Mouse (Mus musculus): ENCODE measurements around the gene Syvn1. TPM values are rescaled to one million over a fixed set of nuclear protein-coding genes. Genes with fewer than 3 reads are reported as not detected.

Syvn1 gene
- polyA plus RNA-seq, 1 experiment from 2014 or later, result 28.4 TPM

- H3K36me3 ChIP-seq, result no peaks in the 10 kb centered on the region
- H3K27ac ChIP-seq, result no peak overlapping the region
- no peak overlapping the region for H3K4me3 ChIP-seq
- H3K4me1 ChIP-seq, result peaks cover 27% of the 10 kb centered on the region
- ATAC-seq (ENCODE audit: insufficient number of reproducible peaks, insufficient read depth, low FRiP score, low TSS enrichment, low read depth), result no peak
- peaks cover 9% of the 10 kb centered on the region for H3K27me3 ChIP-seq
- H3K9ac ChIP-seq, result no peak overlapping the region
- WGBS, result 32% methylated on average over 15 of the region's 15 CpGs
- no peak overlapping the region for H3K4me2 ChIP-seq
- H3K9me3 ChIP-seq, result no peaks in the 10 kb centered on the region
Observed at GRCm38 (mm10) chr19:6018142-6019089, 28.0 kb upstream of the Syvn1 start.

DNA sequence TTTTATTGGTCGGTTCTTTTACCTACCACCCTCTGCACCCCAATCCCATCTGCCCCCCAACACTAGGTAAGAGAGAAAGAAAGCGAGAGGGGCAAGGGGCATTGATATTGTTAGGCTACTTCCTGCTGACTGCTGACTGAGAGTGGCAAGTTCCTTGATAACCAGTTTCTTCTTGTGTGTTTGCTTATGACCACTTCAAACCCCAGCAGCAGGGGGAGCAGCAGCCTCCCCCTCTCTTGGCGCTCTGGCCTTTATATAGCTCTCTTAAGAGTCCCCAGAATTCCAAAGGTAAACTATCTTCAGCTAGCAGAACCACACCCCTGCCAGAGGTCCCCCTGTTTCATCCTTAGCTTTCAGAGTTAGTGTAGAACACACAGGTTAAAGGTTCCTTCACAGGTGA is 26.1 kb upstream of the Syvn1 start:
- H3K9me3 ChIP-seq, result no peaks in the 10 kb centered on the region
- no peaks in the 10 kb centered on the region for H3K36me3 ChIP-seq
- H3K27ac ChIP-seq, result no peak overlapping the region
- no peak overlapping the region for H3K4me2 ChIP-seq
- peaks cover 12% of the 10 kb centered on the region for H3K4me1 ChIP-seq
- no peak for ATAC-seq (ENCODE audit: insufficient number of reproducible peaks, insufficient read depth, low FRiP score, low TSS enrichment, low read depth)
- H3K9ac ChIP-seq, result no peak overlapping the region
- WGBS, result 59% methylated on average over 3 of the region's 3 CpGs
- peaks cover 6% of the 10 kb centered on the region; the same call in 1 of the 2 replicates for H3K27me3 ChIP-seq
- H3K4me3 ChIP-seq, result no peak overlapping the region

DNA sequence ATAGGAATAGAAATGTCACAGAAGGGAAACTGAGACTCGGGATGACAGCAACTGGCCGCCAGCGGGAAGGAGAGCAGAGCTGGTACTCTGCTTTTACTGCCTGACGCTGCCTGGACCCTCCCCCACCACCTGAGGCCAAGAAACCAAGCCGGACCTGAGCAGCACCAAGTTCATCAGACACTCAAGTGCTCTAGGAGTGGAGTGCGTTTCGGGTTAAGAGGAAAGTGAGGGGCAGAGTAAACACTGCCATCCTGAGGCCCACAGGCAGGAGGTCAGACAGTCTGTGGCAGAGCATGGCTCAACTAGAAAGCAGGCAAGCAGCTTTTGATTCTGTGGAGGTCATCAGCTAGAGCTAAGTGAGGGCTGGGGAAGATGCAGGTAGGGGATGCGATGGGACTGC is 23.3 kb upstream of the Syvn1 start:
- H3K27ac ChIP-seq, result no peak overlapping the region
- WGBS, result 66% methylated on average over 8 of the region's 8 CpGs
- H3K9me3 ChIP-seq, result no peaks in the 10 kb centered on the region
- no peaks in the 10 kb centered on the region for H3K36me3 ChIP-seq
- no peaks in the 10 kb centered on the region for H3K4me1 ChIP-seq
- no peak overlapping the region for H3K4me3 ChIP-seq
- no peak for ATAC-seq (ENCODE audit: insufficient number of reproducible peaks, insufficient read depth, low FRiP score, low TSS enrichment, low read depth)
- no peak overlapping the region for H3K4me2 ChIP-seq
- no peak overlapping the region for H3K9ac ChIP-seq
- H3K27me3 ChIP-seq, result no peaks in the 10 kb centered on the region

GRCm38 (mm10) chr19:6023930-6024329 is 22.4 kb upstream of the Syvn1 start:
- 84% methylated on average over 7 of the region's 7 CpGs for WGBS
- Histone ChIP-seq H3K4me2 (no peak overlapping the region), H3K9ac (no peak overlapping the region), H3K9me3 (no peaks in the 10 kb centered on the region), H3K27me3 (no peaks in the 10 kb centered on the region), H3K4me3 (no peak overlapping the region), H3K4me1 (no peaks in the 10 kb centered on the region), H3K27ac (no peak overlapping the region), H3K36me3 (no peaks in the 10 kb centered on the region)
- no peak for ATAC-seq (ENCODE audit: insufficient number of reproducible peaks, insufficient read depth, low FRiP score, low TSS enrichment, low read depth)

GRCm38 (mm10) chr19:6028991-6029390 is 17.4 kb upstream of the Syvn1 start:
- 67% methylated on average over 6 of the region's 6 CpGs for WGBS
- no peak overlapping the region for H3K27ac ChIP-seq
- H3K4me3 ChIP-seq, result no peak overlapping the region
- no peak for ATAC-seq (ENCODE audit: insufficient number of reproducible peaks, insufficient read depth, low FRiP score, low TSS enrichment, low read depth)
- H3K4me2 ChIP-seq, result no peak overlapping the region
- no peaks in the 10 kb centered on the region for H3K4me1 ChIP-seq
- no peaks in the 10 kb centered on the region for H3K36me3 ChIP-seq
- H3K27me3 ChIP-seq, result no peaks in the 10 kb centered on the region
- H3K9ac ChIP-seq, result no peak overlapping the region
- H3K9me3 ChIP-seq, result no peaks in the 10 kb centered on the region

DNA sequence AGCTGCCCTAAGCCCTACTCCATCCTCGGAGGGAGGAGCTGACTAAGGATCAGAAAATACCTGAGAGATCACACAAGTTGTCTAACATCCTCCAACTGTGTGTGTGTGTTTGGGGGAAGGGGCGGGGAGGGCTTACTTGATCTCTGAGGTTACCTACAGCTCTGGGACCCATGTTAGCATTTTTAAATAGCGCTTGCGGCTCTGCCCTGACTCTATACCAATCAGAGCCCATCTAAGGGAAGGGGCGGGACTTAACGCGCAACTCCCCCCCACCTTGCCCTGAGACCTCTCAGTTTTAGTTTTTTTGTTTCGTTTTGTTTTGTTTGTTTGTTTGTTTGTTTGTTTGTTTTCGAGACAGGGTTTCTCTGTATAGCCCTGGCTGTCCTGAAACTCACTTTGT is 16.9 kb upstream of the Syvn1 start:
- Histone ChIP-seq H3K36me3 (no peaks in the 10 kb centered on the region), H3K4me2 (no peak overlapping the region), H3K9ac (no peak overlapping the region), H3K27ac (no peak overlapping the region), H3K4me3 (no peak overlapping the region), H3K9me3 (no peaks in the 10 kb centered on the region), H3K4me1 (no peaks in the 10 kb centered on the region), H3K27me3 (no peaks in the 10 kb centered on the region)
- 84% methylated on average over 9 of the region's 9 CpGs for WGBS
- ATAC-seq (ENCODE audit: insufficient number of reproducible peaks, insufficient read depth, low FRiP score, low TSS enrichment, low read depth), result no peak

GRCm38 (mm10) chr19:6030520-6031280 is 15.7 kb upstream of the Syvn1 start:
- Histone ChIP-seq H3K9ac (no peak overlapping the region), H3K9me3 (no peaks in the 10 kb centered on the region), H3K27ac (no peak overlapping the region), H3K4me3 (no peak overlapping the region), H3K4me2 (no peak overlapping the region), H3K36me3 (no peaks in the 10 kb centered on the region), H3K4me1 (no peaks in the 10 kb centered on the region), H3K27me3 (no peaks in the 10 kb centered on the region)
- WGBS, result 76% methylated on average over 14 of the region's 14 CpGs
- ATAC-seq (ENCODE audit: insufficient number of reproducible peaks, insufficient read depth, low FRiP score, low TSS enrichment, low read depth), result no peak

DNA sequence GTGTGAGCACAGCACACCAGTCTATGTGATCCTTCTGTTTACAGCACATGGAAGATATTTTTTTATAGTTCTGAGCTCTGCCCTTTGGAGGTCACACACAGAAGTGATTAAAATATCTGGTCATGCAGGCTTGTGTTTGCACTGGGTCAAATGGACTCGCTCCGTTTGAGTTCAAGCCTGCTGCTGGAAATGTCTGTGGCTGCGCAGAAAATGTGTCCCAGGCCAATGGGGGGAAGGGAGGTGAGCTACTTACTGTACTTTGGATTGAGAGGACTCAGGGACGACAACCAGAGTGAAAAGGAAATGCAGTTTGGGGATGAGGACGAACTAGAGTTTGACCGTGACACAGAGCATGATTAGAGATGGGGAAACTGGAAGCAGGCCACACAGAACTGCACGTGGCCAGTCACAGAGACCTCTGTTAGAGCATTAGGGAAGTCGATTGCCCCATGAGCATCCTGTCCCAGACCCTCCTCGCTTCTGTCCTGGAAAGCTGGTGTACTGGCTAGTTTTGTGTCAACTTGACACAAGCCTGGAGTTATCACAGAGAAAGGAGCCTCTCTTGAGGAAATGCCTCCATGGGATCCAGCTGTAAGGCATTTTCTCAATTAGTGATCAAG is 10.3 kb upstream of the Syvn1 start:
- H3K4me2 ChIP-seq, result no peak overlapping the region
- no peak for ATAC-seq (ENCODE audit: insufficient number of reproducible peaks, insufficient read depth, low FRiP score, low TSS enrichment, low read depth)

DNA sequence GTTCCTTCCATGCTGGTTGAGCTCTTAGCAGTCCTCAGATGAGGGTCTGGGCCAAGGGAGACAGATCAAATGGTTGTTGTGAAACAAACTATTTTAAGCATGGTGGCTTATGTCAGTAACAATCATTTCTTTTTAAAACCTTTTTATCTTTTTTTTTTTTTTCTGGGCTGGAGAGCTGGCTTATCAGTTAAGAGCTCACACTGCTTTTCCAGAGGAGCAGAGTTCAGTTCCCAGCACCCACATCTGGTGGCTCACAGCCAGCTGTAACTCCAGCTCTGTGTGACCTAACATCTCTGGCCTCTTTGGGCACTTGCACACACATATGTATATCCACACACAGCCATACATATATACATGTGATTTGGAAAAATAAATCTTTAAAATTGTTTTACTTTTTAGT is 8.7 kb upstream of the Syvn1 start:
- H3K27ac ChIP-seq, result no peak overlapping the region
- no peak overlapping the region for H3K4me3 ChIP-seq
- no peak for ATAC-seq (ENCODE audit: insufficient number of reproducible peaks, insufficient read depth, low FRiP score, low TSS enrichment, low read depth)
- no peak overlapping the region for H3K9ac ChIP-seq
- H3K36me3 ChIP-seq, result no peaks in the 10 kb centered on the region
- no peak overlapping the region for H3K4me2 ChIP-seq
- H3K4me1 ChIP-seq, result no peaks in the 10 kb centered on the region
- no peaks in the 10 kb centered on the region for H3K9me3 ChIP-seq
- H3K27me3 ChIP-seq, result no peaks in the 10 kb centered on the region

More for the DNA sequence above, 10.3 kb upstream of the Syvn1 start:
- no peaks in the 10 kb centered on the region for H3K27me3 ChIP-seq
- WGBS, result 50% methylated on average over 9 of the region's 9 CpGs
- 0 out of 2 replicates have a peak overlapping the region, but pooled peaks have one; percentile 6 for H3K9ac ChIP-seq
- no peaks in the 10 kb centered on the region for H3K4me1 ChIP-seq
- no peak overlapping the region for H3K4me3 ChIP-seq
- H3K36me3 ChIP-seq, result no peaks in the 10 kb centered on the region
- H3K27ac ChIP-seq, result 0 out of 2 replicates have a peak overlapping the region, but pooled peaks have one; percentile 11
- no peaks in the 10 kb centered on the region for H3K9me3 ChIP-seq

DNA sequence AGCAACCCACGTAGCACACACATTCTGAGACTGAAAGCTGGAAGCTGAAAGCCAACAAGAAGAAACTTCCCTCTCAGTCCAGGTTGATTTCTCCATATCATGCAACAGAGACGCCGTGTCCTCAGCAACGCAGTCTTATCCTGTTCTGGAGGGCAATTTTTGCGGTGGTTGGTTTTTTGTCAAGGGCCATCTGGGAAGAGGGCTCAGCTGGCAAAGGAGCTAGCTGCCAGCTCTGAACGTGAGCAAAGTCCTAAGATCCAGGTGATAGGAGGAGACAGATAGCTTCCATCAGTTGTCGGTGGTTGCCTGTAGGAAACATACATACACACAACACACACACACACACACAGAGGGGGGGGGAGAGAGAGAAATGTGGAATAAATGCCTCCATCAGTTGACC is 8.1 kb upstream of the Syvn1 start:
- Histone ChIP-seq H3K27me3 (no peaks in the 10 kb centered on the region), H3K9ac (no peak overlapping the region), H3K4me2 (no peak overlapping the region), H3K36me3 (no peaks in the 10 kb centered on the region), H3K4me3 (no peak overlapping the region), H3K4me1 (no peaks in the 10 kb centered on the region), H3K27ac (no peak overlapping the region), H3K9me3 (no peaks in the 10 kb centered on the region)
- WGBS, result 79% methylated on average over 7 of the region's 7 CpGs
- ATAC-seq (ENCODE audit: insufficient number of reproducible peaks, insufficient read depth, low FRiP score, low TSS enrichment, low read depth), result no peak

DNA sequence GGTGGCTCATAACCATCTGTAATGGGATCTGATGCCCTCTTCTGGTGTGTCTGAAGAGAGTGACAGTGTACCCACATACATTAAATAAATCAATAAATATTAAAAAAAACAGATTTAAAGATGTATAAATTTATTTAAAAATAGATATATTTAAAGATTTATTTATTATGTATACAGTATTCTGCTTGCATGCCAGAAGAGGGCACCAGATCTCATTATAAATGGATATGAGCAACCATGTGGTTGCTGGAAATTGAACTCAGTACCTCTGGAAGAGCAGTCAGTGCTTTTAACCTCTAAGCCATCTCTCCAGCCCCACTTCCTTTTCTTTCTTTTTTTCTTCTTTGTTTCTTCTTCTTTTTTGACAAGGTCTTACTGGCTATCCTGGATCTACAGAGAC is 6.4 kb upstream of the Syvn1 start:
- no peaks in the 10 kb centered on the region for H3K27me3 ChIP-seq

More for the DNA sequence above, 6.4 kb upstream of the Syvn1 start:
- ATAC-seq (ENCODE audit: insufficient number of reproducible peaks, insufficient read depth, low FRiP score, low TSS enrichment, low read depth), result no peak
- Histone ChIP-seq H3K4me2 (no peak overlapping the region), H3K4me1 (peaks cover under 1% of the 10 kb centered on the region), H3K36me3 (no peaks in the 10 kb centered on the region), H3K9me3 (no peaks in the 10 kb centered on the region), H3K4me3 (no peak overlapping the region), H3K9ac (no peak overlapping the region), H3K27ac (no peak overlapping the region)

Measured in embryonic facial prominence, embryonic 13.5 days (tissue).